Mouse (Mus musculus) thymus, postnatal 36 days (tissue): Measurements from ENCODE around the gene Pmis2.

ENCODE experiments used
- DNase-seq, 2 experiments: peaks; one replicate each; pipeline ENCODE4 v3.0.0; 2022; ENCODE audit warnings: mixed read lengths in 2 of 2

Gene Pmis2

DNA sequence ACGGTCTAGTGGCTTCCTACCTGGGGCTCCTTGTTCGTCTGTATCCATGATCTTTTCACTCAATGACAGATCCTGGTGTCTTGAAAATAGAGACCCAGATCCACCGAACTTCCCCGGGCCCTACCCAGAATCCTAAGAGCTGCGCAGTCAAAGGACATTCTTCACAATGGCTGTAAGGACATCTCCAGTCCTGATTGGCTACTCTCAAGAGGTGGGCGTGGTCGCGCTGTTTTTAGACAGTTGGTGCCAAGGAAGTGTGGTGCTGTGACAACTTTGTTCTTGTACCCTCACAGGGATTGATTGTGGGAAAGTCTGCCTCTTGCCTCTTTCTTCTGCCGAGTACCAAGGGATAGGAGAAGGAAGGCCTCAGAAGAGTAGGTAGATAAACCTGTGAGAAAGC, at the start of gene Pmis2:
Pmis2 (minus strand) TSS at position 126 of the 400 bp plus-strand sequence.
- no peak for DNase-seq

DNA sequence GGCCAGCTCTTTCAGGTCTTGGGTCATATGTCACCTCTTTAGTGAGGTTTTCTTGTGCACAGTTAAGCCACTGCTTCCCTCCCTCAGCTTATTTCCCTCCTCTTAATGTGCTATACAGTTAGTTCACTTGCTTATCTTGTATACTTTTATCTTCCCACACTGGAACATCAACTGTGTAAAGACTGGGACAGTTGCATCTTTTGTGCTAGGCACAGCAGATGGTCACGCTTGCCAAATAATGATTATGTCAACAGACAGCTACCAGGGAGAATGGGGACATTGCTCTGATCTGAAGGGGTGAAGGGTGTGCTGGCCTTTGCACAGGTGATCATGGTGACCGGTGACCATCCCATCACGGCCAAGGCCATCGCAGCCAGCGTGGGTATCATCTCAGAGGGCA, 48.3 kb upstream of the Pmis2 start:
- no peak for DNase-seq

- DNase-seq, result no peak
Observed at GRCm38 (mm10) chr7:30717716-30718046, 46.3 kb upstream of the Pmis2 start.

- DNase-seq, result peak; percentile 53 to 73
Observed at GRCm38 (mm10) chr7:30717006-30717715, 45.8 kb upstream of the Pmis2 start.

DNA sequence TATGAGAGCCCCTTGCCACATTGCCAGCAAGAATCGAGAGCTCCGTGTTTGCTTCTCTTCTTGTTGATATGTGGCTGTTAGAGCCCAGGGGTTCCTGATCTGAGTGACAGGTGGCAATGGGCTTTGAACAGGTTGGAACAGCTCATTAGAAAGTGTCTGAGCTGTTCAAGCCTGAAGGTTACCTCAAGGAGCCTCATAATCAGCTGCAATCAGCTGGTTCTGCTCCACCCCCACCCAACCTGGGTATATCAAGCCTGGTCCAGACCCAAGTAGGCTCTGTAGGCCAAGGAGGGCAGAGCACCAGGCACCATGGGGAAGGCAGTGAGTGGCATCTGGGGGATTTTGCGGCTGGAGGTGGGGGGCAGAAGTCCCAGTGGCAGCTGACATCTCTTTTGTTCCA, 40.5 kb upstream of the Pmis2 start, which contains the start of gene Atp4a:
Atp4a (plus strand) TSS at position 268 of the 400 bp plus-strand sequence.
- DNase-seq, result no peak

- DNase-seq, result no peak
Observed at GRCm38 (mm10) chr7:30707441-30707840, 36.0 kb upstream of the Pmis2 start.

DNA sequence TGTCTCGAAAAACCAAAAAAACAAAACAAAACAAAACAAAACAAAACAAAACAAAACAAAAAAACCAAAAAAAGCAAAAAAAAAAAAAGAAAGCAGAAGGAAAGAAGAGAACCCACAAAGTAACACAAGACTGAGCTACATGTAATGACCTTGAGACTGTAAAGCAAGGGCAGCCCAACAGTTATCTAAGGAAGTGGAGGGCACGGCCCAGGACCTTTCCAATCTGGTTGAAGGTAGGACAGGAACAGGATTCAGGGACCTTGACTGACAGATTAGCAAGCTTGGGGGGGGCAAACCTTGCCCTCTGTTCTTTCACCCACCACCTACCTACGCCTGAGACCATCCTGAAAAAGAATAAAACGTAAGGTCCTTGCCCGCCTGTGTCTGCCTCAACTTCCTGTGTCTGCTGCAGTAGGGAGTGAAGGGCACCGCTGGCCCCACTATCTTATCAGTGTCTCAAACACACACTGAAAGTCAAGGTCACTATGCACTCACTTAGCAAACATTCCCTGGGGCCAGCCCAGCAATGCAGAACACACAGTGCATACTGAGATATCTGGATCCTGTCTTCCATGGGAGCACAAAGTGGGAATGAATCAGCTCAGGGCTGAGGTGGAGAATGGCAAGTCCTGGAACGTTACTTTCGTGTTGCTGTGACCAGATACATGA, 34.9 kb upstream of the Pmis2 start:
- DNase-seq, result no peak

GRCm38 (mm10) chr7:30698589-30698988, 27.2 kb upstream of the Pmis2 start, which contains the start of gene 2200002J24Rik:
Gene 2200002J24Rik, plus strand, starts transcription at chr7:30698926.
- DNase-seq, result no peak

- no peak for DNase-seq
Observed at GRCm38 (mm10) chr7:30698101-30698500, 26.7 kb upstream of the Pmis2 start.

GRCm38 (mm10) chr7:30688325-30688724, 16.9 kb upstream of the Pmis2 start:
- no peak for DNase-seq

- no peak for DNase-seq
Observed at GRCm38 (mm10) chr7:30683425-30683824, 12.0 kb upstream of the Pmis2 start.

GRCm38 (mm10) chr7:30681897-30682296, 10.5 kb upstream of the Pmis2 start:
- no peak for DNase-seq

DNA sequence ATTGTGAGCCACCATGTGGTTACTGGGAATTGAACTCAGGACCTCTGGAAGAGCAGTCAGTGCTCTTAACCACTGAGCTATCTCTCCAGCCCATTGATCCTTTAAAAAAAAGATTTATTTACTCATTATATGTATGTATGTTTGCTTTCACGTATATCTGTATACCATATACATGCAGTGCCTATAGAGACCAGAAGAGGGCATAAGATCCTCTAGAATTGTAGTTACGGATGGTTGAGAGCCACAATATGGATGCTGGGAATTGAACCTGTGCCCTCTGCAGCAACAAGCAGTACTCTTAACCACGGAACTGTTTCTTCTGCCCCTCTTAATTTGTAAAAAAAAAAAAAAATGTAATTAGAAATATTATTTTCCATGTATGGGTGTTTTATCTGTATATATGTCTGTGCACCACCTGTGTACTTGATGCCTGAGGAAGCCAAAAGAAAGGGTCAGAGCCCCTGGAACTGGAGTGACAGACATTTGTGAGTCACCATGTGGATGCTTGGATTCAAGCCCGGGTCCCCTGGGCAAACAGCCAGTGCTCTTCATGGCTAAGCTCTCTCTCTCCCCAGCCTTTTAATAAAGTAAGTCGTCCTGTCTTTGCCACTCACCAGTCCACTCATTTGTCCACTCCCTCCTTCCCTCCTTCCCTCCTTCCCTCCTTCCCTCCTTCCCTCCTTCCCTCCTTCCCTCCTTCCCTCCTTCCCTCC, 7.0 kb upstream of the Pmis2 start:
- no peak for DNase-seq

DNA sequence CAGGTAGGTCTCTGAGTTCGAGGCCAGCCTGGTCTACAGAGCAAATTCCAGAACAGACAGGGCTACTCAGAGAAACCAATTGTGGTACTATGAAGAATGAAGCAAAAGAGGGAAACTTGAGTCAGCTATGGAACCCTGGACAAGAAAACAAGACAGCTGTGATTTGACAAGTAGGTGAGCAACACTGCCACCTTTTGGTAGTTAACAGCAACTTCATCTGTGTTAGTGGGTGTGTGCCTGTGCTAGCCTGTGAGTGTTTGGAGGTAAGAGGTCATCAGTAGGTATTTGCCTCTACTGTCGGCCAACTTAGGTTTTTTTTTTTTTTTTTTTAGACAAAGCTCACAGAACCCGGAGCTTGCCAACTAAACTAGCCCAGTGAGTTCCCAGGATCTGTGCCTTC, 2.2 kb downstream of the Pmis2 start:
- no peak for DNase-seq

- DNase-seq, result peak in 1 of 2 experiments; percentile 17
Observed at GRCm38 (mm10) chr7:30665321-30665720, 6.1 kb downstream of the Pmis2 start.

- peak; percentile 87 to 89 for DNase-seq
Observed at GRCm38 (mm10) chr7:30664529-30665200, 6.7 kb downstream of the Pmis2 start, which contains the start of gene Haus5. Gene Haus5, minus strand, starts transcription at chr7:30664994.

DNA sequence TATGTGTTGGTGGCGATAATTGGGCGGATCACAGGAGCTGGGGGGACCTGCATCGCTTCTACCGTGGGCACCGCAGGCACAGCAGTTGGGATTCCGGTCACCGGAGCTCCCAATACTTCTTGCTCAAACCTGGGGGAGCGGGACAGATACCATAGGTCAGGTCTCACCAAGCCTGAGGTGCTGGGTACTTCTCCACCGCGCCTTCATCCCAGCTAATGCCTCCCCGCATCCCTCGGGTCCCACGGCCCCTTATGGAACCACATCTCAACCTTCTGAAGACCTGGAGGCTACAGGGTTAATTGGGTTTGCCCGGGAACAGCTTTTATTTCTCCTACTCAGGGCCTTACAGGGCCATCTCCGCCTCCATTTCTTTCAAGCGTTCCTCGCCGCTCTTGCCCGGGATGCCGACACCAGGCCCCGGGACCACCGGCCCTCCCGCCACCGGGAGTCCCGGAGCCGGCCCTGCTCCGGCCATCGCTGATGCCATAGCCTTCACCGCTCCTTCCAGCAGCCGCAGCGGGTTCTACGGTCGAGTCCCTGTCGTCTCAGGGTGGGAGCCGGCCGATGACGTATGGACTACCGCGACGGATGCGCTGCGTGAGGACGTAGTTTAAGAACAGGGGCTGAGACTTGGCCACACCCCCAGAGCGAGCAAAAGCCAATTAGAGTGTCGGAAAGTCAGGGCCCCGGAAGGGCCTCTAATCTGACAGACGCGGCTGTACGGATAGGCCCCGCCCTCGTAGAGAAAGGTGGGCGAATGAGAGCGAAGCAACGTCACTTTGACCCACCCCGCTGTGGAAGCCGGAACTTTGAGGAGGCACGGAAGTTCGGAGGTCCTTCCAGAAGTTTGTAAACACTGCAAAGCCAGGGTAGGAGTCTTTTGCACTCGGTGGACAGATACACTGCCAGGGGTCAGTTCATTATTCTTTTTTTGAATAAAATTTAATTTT, 21.5 kb downstream of the Pmis2 start, which contains the start of gene Rbm42:
Rbm42 (minus strand) TSS at position 727 of the 950 bp plus-strand sequence.
- DNase-seq, result peak; percentile 96 to 99

DNA sequence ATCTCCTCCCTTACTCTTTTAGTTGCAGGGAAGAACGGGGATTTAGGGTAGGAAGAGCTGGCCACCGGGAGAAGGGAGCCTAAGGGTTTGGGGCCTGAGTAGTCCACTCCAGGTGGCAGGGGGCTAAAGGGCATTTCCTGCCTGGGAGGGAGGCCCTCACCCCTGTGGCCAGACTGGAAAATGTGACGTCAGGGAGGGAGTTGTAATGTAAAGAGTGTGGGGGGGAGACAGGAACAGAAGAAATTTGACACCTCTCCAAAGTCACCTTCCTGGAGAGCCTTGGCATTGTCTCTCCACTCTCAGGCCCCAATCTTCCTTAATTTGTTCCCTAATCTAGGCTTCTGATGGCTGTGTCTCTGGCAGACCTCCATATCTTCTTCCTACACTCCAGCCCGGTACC, 32.3 kb downstream of the Pmis2 start:
- DNase-seq, result no peak

DNA sequence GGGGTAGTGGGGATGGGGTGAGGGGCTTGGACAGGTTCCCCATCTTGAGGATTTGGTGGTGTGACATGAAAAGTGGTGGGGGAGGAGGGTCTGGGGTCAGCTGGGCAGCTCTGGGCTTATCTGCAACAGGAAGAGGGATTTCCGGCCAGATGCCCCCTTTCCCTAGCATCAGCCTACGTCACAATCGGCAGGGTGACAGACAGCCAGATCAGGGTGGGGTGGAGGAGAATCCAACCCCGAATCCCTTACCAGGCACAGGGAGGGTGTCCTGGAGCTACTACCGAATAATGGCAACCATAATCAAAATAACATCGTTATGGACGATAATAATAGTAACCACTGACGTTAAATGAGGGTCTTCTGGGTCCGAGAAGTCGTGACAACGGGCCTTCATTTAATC, 35.0 kb downstream of the Pmis2 start:
- DNase-seq, result no peak

DNA sequence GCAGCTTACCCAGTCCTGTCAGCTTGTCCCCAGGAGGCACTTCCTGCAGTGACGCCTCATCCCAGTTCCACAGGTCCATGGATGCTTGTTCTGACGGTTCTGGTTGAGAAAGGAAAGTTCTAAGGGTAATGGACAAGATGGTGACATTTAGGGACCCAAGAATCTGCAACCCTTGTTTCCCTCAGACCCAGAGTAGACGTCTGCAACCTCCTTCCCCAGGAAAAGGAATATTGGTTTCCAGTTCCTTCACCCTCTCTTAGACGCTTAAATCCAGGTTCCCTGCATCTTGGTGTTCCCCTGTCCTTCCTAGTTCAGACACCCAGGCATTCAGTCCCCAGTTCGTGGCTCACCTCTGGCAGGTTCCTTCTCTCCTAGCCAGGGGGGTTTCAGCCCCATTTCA, 35.7 kb downstream of the Pmis2 start, which contains the start of gene Etv2:
Etv2 (minus strand) TSS at position 101 of the 400 bp plus-strand sequence.
- no peak for DNase-seq

DNA sequence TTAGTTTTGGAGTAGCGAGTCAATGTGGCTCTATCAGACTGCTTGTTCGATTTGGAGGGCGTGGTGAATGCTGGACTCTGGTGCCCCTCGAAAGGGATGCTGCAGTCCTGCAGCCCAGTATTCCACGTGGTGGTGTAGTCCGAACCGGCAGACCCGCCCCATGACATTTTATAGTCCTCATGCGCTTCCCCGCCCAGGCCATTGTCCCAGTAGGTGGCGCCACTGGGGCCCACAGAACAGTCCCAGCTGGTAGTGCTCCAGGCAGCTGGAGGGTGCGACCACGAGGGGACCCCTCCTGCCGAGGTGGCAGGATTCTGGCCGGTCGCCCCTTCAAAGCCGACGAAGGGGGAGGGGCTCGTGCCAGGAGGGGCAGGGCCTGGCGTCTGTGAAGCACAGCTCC, 36.8 kb downstream of the Pmis2 start:
- peak; percentile 60 to 62 for DNase-seq
